Mouse (Mus musculus) limb, embryonic 13.5 days (tissue): ENCODE results near the gene Uba7. TPM values are rescaled to one million over a fixed set of nuclear protein-coding genes. Genes with fewer than 3 reads are reported as not detected.
"Not testable (repeated sequence)": the region's sequence is repeated elsewhere in the genome, so short reads cannot be mapped to it uniquely, and the experiment has no call there.

ENCODE experiments used
- ATAC-seq: fragments of 200-750 bp; cut with Nextera tagmentation; 2 replicates; pipeline ENCODE4 v1.8.0; 2017; ENCODE audit warnings: low read depth, moderate number of reproducible peaks, moderate TSS enrichment; ENCODE audit not compliant: low FRiP score
- H3K27ac ChIP-seq: fragments of 300-500 bp; sonication (generic); 2 replicates; pipeline ENCODE4 v1.5.1; 2015; ENCODE audit warnings: inconsistent platforms, mild to moderate bottlenecking, moderate library complexity
- H3K27me3 ChIP-seq: fragments of 300-500 bp; sonication (generic); 2 replicates; pipeline ENCODE4 v1.6.1; 2015; ENCODE audit warnings: mild to moderate bottlenecking, inconsistent platforms
- H3K36me3 ChIP-seq: fragments of 300-500 bp; sonication (generic); 2 replicates; pipeline ENCODE4 v1.6.1; 2015; ENCODE audit warnings: inconsistent platforms, mild to moderate bottlenecking, moderate library complexity
- H3K4me1 ChIP-seq: fragments of 300-500 bp; sonication (generic); 2 replicates; pipeline ENCODE4 v1.6.1; 2015; ENCODE audit warnings: inconsistent platforms
- H3K4me2 ChIP-seq: fragments of 300-500 bp; sonication (generic); replicated peaks from 2 replicates; pipeline ENCODE4 v1.6.1; 2015; ENCODE audit warnings: inconsistent platforms, mild to moderate bottlenecking, moderate library complexity
- H3K4me3 ChIP-seq: fragments of 300-500 bp; sonication (generic); 2 replicates; pipeline ENCODE4 v1.5.1; 2015; ENCODE audit warnings: moderate library complexity, mild to moderate bottlenecking, inconsistent platforms
- H3K9ac ChIP-seq: fragments of 300-500 bp; sonication (generic); 2 replicates; pipeline ENCODE4 v1.6.1; 2015; ENCODE audit warnings: mild to moderate bottlenecking, inconsistent platforms
- H3K9me3 ChIP-seq: fragments of 300-500 bp; sonication (generic); 2 replicates; pipeline ENCODE4 v1.6.1; 2016; ENCODE audit warnings: inconsistent platforms
- WGBS: fragments of 180-500 bp; shearing (Covaris S2); methylation state at CpG from one replicate; pipeline ENCODE4 v1.1.7; 2015; 5-methylcytosine and 5-hydroxymethylcytosine counted together
- polyA plus RNA-seq: library from polyadenylated mRNA; unstranded; fragments of >200 nt; fragmentation: Nextera tagmentation; extraction: Ambion mirVana; gene quantifications from 2 replicates; pipeline ENCODE4 v1.2.1, GENCODE M21; 2015

Gene Uba7
- polyA plus RNA-seq, 1 experiment from 2014 or later: 34.6 TPM

GRCm38 (mm10) chr9:108002778-108003530 is 27.6 kb downstream of the Uba7 start:
- Histone ChIP-seq H3K4me2 (peak overlapping the region; percentile 88), H3K36me3 (no peaks in the 10 kb centered on the region), H3K27ac (peak overlapping the region; percentile 90), H3K9me3 (no peaks in the 10 kb centered on the region), H3K4me1 (peaks cover 24% of the 10 kb centered on the region), H3K9ac (peak overlapping the region; percentile 93), H3K4me3 (peak overlapping the region; percentile 95), H3K27me3 (no peaks in the 10 kb centered on the region)
- peak; percentile 53; the same call in 1 of the 2 replicates for ATAC-seq
- 0% methylated on average over 50 of the region's 50 CpGs for WGBS

GRCm38 (mm10) chr9:108003531-108003890 is 28.2 kb downstream of the Uba7 start:
- peak overlapping the region; percentile 90; the same call in 1 of the 2 replicates for H3K27ac ChIP-seq
- no peak for ATAC-seq
- H3K9ac ChIP-seq: peak overlapping the region; percentile 93
- H3K4me1 ChIP-seq: peaks cover 24% of the 10 kb centered on the region
- WGBS: 5% methylated on average over 8 of the region's 8 CpGs
- H3K4me3 ChIP-seq: peak overlapping the region; percentile 95
- H3K9me3 ChIP-seq: no peaks in the 10 kb centered on the region
- H3K27me3 ChIP-seq: no peaks in the 10 kb centered on the region
- 0 out of 2 replicates have a peak, but pooled peaks cover under 1% of the 10 kb centered on the region for H3K36me3 ChIP-seq
- H3K4me2 ChIP-seq: peak overlapping the region; percentile 88

GRCm38 (mm10) chr9:108008041-108008440 is 32.7 kb downstream of the Uba7 start:
- H3K4me3 ChIP-seq: no peak overlapping the region
- H3K36me3 ChIP-seq: peaks cover 11% of the 10 kb centered on the region
- H3K27me3 ChIP-seq: no peaks in the 10 kb centered on the region
- no peak overlapping the region for H3K4me2 ChIP-seq
- H3K9ac ChIP-seq: no peak overlapping the region
- no peak overlapping the region for H3K27ac ChIP-seq
- no peak for ATAC-seq
- H3K9me3 ChIP-seq: no peaks in the 10 kb centered on the region
- H3K4me1 ChIP-seq: peaks cover 18% of the 10 kb centered on the region
- 88% methylated on average over 5 of the region's 5 CpGs for WGBS

GRCm38 (mm10) chr9:108010385-108010784 is 35.1 kb downstream of the Uba7 start:
- Histone ChIP-seq H3K27me3 (no peaks in the 10 kb centered on the region), H3K27ac (no peak overlapping the region), H3K9me3 (no peaks in the 10 kb centered on the region), H3K36me3 (peaks cover 19% of the 10 kb centered on the region), H3K4me3 (no peak overlapping the region), H3K4me1 (no peaks in the 10 kb centered on the region), H3K9ac (no peak overlapping the region), H3K4me2 (no peak overlapping the region)
- no peak for ATAC-seq

GRCm38 (mm10) chr9:108013577-108013976 is 38.3 kb downstream of the Uba7 start:
- ATAC-seq, H3K4me2 ChIP-seq, H3K4me3 ChIP-seq, H3K27ac ChIP-seq, H3K4me1 ChIP-seq, H3K9ac ChIP-seq, H3K9me3 ChIP-seq, H3K27me3 ChIP-seq: not testable (repeated sequence)
- 92% methylated on average over 2 of the region's 2 CpGs for WGBS
- H3K36me3 ChIP-seq: peaks cover 27% of the 10 kb centered on the region

- no peak for ATAC-seq
- Histone ChIP-seq H3K9ac (no peak overlapping the region), H3K4me2 (no peak overlapping the region), H3K4me1 (no peaks in the 10 kb centered on the region), H3K36me3 (peaks cover 25% of the 10 kb centered on the region), H3K4me3 (no peak overlapping the region), H3K9me3 (no peaks in the 10 kb centered on the region), H3K27me3 (no peaks in the 10 kb centered on the region), H3K27ac (no peak overlapping the region)
- WGBS: 89% methylated on average over 3 of the region's 3 CpGs
Measured at GRCm38 (mm10) chr9:108017127-108017526, 41.8 kb downstream of the Uba7 start.

- H3K27me3 ChIP-seq: no peaks in the 10 kb centered on the region
- H3K4me3 ChIP-seq: no peak overlapping the region
- no peak overlapping the region for H3K4me2 ChIP-seq
- H3K4me1 ChIP-seq: no peaks in the 10 kb centered on the region
- 88% methylated on average over 1 of the region's 1 CpGs for WGBS
- no peak overlapping the region for H3K9ac ChIP-seq
- H3K36me3 ChIP-seq: peaks cover 26% of the 10 kb centered on the region
- H3K27ac ChIP-seq: no peak overlapping the region
- no peaks in the 10 kb centered on the region for H3K9me3 ChIP-seq
- ATAC-seq: no peak
Measured at GRCm38 (mm10) chr9:108020741-108021140, 45.4 kb downstream of the Uba7 start.

- WGBS: 93% methylated on average over 3 of the region's 3 CpGs
Measured at GRCm38 (mm10) chr9:108023216-108023615, 47.9 kb downstream of the Uba7 start.

GRCm38 (mm10) chr9:108026584-108026983 is 51.3 kb downstream of the Uba7 start:
- no peak for ATAC-seq
- no peaks in the 10 kb centered on the region for H3K27me3 ChIP-seq
- no peak overlapping the region for H3K27ac ChIP-seq
- H3K4me3 ChIP-seq: no peak overlapping the region
- H3K36me3 ChIP-seq: peaks cover 59% of the 10 kb centered on the region
- H3K9ac ChIP-seq: no peak overlapping the region
- WGBS: 86% methylated on average over 3 of the region's 3 CpGs
- 0 out of 2 replicates have a peak, but pooled peaks cover 3% of the 10 kb centered on the region for H3K9me3 ChIP-seq
- no peaks in the 10 kb centered on the region for H3K4me1 ChIP-seq
- no peak overlapping the region for H3K4me2 ChIP-seq

More at GRCm38 (mm10) chr9:108023216-108023615, 47.9 kb downstream of the Uba7 start:
- peaks cover 43% of the 10 kb centered on the region for H3K36me3 ChIP-seq
- H3K9ac ChIP-seq: no peak overlapping the region
- no peak overlapping the region for H3K4me3 ChIP-seq
- 0 out of 2 replicates have a peak, but pooled peaks cover 3% of the 10 kb centered on the region for H3K9me3 ChIP-seq
- no peaks in the 10 kb centered on the region for H3K4me1 ChIP-seq
- no peak for ATAC-seq
- no peak overlapping the region for H3K4me2 ChIP-seq
- no peak overlapping the region for H3K27ac ChIP-seq
- no peaks in the 10 kb centered on the region for H3K27me3 ChIP-seq

- Histone ChIP-seq H3K36me3 (peaks cover 72% of the 10 kb centered on the region), H3K27me3 (no peaks in the 10 kb centered on the region), H3K4me3 (no peak overlapping the region), H3K4me2 (no peak overlapping the region), H3K4me1 (no peaks in the 10 kb centered on the region), H3K9ac (no peak overlapping the region), H3K27ac (no peak overlapping the region), H3K9me3 (0 out of 2 replicates have a peak, but pooled peaks cover 3% of the 10 kb centered on the region)
- WGBS: 97% methylated on average over 3 of the region's 3 CpGs
- ATAC-seq: no peak
Measured at GRCm38 (mm10) chr9:108027867-108028266, 52.6 kb downstream of the Uba7 start.

- Histone ChIP-seq H3K9me3 (0 out of 2 replicates have a peak, but pooled peaks cover 3% of the 10 kb centered on the region), H3K4me3 (no peak overlapping the region), H3K9ac (no peak overlapping the region), H3K27ac (no peak overlapping the region), H3K4me1 (no peaks in the 10 kb centered on the region), H3K4me2 (no peak overlapping the region), H3K36me3 (peaks cover 73% of the 10 kb centered on the region), H3K27me3 (no peaks in the 10 kb centered on the region)
- ATAC-seq: no peak
- whole genome bisulfite sequencing: 92% methylated on average over 5 of the region's 5 CpGs
Measured at GRCm38 (mm10) chr9:108032126-108032525, 56.8 kb downstream of the Uba7 start.
